Mouse (Mus musculus) small intestine, adult 2 months (tissue): Measurements from ENCODE around the gene Shroom3.

Source experiments
- CTCF ChIP-seq: fragments of 200-500 bp; IDR thresholded peaks from 2 replicates; pipeline ENCODE4 v1.5.1; 2012; ENCODE audit warnings: low read depth, mild to moderate bottlenecking, control low read depth, inconsistent platforms, low read length, moderate library complexity, mixed read lengths; ENCODE audit not compliant: insufficient replicate concordance, insufficient read length; ENCODE audit errors: extremely low read depth
- POLR2A ChIP-seq: fragments of 200-500 bp; IDR thresholded peaks from 2 replicates; pipeline ENCODE4 v1.6.1; 2012; ENCODE audit warnings: low read depth, mild to moderate bottlenecking, control low read depth, inconsistent platforms, low read length, moderate library complexity

- TF ChIP-seq CTCF (no peak), POLR2A (no peak)
Measured at GRCm38 (mm10) chr5:92950583-92950982, 267.3 kb downstream of the Shroom3 start.
